Mouse (Mus musculus) thymus, adult 2 months (tissue): ENCODE data around the gene Atraid.

ENCODE experiments used
- CTCF ChIP-seq: fragments of 200-500 bp; IDR thresholded peaks from 2 replicates; pipeline ENCODE4 v1.5.1; 2012; ENCODE audit warnings: mild to moderate bottlenecking, control low read depth, low read length, moderate library complexity, borderline replicate concordance; ENCODE audit not compliant: control insufficient read depth, poor library complexity, insufficient read depth; ENCODE audit errors: extremely low read depth
- POLR2A ChIP-seq: fragments of 200-500 bp; IDR thresholded peaks from 2 replicates; pipeline ENCODE4 v1.6.1; 2012; ENCODE audit warnings: mild to moderate bottlenecking, low read length, control low read depth, moderate library complexity; ENCODE audit not compliant: control insufficient read depth, poor library complexity, insufficient read depth; ENCODE audit errors: extremely low read depth

DNA sequence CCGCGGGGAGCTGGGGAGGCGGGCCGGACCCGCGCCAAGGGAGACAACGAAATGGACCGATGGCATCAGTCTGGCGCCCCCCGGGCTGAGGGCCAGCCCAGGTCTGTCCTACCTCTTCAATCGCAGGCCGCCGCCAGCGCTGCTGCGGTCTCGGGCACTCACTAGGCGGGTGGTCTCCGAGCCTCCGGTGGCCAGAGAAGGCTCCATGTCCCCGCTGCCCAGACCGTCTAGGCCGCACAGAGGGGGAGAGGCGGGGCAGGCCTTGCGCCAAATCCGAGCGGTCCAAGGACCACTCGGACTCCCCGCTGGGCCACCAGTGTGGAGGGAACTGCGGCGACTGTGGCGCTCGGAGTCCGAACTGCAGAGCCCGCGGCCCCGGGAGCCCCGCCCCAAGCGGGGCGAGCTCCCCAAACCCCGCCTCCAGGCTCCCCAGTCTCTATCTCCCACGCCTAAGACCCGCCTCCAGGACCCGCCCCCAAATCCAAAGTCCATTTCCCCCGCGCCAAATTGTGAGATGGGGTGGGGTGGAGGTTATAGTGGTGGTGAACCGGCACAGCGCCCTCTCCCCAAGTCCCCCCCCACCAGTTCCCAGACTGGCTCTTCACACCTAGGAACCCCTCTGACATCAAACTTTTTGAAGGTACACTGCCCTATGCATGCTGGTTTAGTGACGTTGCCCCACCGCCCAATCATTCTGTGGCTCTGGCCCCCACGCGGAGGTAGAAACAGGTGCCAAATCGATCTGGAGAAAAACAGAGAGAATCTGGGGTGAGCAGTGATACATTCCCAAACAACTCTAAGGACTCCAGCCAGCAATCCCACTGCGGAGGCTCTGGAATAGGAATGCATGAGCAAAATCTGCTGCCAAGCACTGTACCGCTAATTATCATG is 45.3 kb downstream of the Atraid start:
- TF ChIP-seq CTCF (no peak), POLR2A (no peak)
